Mouse (Mus musculus): Measurements from ENCODE around the gene Usp37.
A peak's percentile ranks its signal among the peaks of the same experiment; 100 is the strongest.
"Not testable (repeated sequence)": the region's sequence is repeated elsewhere in the genome, so short reads cannot be mapped to it uniquely, and the experiment has no call there.

Gene Usp37

DNA sequence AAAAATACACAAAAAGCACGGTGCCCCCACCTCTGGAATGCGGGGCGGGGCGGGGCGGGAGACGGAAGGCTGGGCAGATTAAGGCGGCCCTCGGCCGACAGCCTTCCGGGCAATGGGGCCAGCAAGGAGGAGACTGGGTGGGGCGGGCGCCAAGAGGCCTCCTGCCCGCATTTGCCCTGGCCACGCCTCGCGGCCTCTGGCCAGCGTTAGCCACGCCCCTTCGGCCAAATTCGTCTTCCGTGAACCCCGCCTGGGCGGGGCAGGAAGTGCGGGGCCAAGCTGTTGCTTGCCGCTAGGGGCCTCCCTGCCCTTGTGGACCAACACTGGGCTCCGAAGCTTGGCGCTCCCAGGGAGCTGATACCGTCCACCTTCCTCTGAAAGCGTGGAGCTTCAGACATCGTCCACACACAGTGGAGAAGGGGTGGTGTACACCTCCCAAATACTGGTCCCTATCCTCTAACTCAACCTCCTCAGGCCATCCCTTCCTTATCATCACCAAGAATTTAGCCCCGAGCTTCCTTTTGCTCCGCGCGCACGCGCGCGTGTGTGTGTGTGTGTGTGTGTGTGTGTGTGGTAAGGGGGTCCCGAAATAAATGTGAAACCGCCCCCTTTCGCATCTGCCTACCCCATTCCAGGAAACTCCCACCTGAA, 146.7 kb downstream of the Usp37 start:
- DNase-seq (ENCODE audit: low spot score in 2 of 2), result peak; percentile 99

- DNase-seq (ENCODE audit: low spot score in 2 of 2), result not testable (repeated sequence)
Observed at GRCm38 (mm10) chr1:74396456-74397222, 147.4 kb downstream of the Usp37 start.

- DNase-seq (ENCODE audit: low spot score in 2 of 2), result no peak
Observed at GRCm38 (mm10) chr1:74395290-74395689, 148.8 kb downstream of the Usp37 start.

DNA sequence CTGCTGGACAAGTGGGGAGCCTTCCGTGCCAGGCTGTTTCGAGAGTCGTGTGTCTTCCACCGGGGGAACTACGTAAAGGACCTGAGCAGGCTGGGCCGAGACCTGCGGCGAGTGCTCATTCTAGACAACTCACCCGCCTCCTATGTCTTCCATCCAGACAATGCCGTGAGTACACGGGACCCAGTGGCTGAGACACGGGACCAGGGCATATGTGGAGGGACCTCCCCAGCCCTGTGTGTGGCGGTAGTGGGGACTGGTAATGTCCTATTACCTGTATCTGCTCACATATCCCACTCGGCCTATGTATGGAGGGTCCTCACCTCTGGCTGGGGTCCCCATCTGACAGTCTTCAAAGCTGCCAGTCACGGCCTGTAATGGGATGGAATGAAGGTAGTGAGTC, 149.2 kb downstream of the Usp37 start:
- DNase-seq (ENCODE audit: low spot score in 2 of 2), result no peak

- DNase-seq (ENCODE audit: low spot score in 2 of 2), result no peak
Observed at GRCm38 (mm10) chr1:74394311-74394710, 149.8 kb downstream of the Usp37 start.

GRCm38 (mm10) chr1:74393697-74394096, 150.4 kb downstream of the Usp37 start:
- peak in 1 of 2 experiments; percentile 65 for DNase-seq (ENCODE audit: low spot score in 2 of 2)

GRCm38 (mm10) chr1:74393010-74393409, 151.1 kb downstream of the Usp37 start:
- DNase-seq (ENCODE audit: low spot score in 2 of 2), result no peak

DNA sequence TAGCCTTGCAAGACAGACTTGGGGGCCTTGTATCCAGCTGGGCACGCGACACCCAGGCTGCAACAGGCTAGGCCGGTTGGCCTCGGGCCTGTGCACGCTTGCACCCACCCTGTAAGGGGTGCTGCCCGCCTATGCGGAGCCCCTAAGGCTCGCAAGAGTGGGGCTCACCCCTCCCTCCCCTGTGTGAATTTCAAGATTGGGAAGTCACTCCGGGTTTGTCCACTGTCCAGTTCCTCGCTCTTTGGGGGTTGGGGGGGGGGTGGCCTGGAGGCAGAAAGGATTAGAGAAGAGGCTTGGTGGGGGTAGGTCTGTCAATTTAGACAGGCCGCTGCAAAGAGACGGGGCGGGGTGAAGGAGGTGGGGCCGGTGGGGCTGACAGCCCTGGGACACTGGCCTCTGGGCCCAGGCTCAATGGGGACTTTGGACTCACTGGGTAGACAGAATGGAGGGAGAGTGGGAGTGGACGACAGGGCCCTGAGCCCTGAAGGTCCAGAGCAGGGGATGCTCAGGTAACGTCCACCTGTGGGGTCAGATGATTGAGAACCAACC, 151.6 kb downstream of the Usp37 start:
- no peak for DNase-seq (ENCODE audit: low spot score in 2 of 2)

- DNase-seq (ENCODE audit: low spot score in 2 of 2), result peak; percentile 82 to 90
Observed at GRCm38 (mm10) chr1:74391844-74392441, 152.1 kb downstream of the Usp37 start.

- peak; percentile 94 to 96 for DNase-seq (ENCODE audit: low spot score in 2 of 2)
Observed at GRCm38 (mm10) chr1:74390924-74391748, 152.9 kb downstream of the Usp37 start, which contains the start of gene Ctdsp1. Gene Ctdsp1 (plus strand): TSS chr1:74391509.

- peak; percentile 79 to 90 for DNase-seq (ENCODE audit: low spot score in 2 of 2)
Observed at GRCm38 (mm10) chr1:74390287-74390906, 153.7 kb downstream of the Usp37 start.

DNA sequence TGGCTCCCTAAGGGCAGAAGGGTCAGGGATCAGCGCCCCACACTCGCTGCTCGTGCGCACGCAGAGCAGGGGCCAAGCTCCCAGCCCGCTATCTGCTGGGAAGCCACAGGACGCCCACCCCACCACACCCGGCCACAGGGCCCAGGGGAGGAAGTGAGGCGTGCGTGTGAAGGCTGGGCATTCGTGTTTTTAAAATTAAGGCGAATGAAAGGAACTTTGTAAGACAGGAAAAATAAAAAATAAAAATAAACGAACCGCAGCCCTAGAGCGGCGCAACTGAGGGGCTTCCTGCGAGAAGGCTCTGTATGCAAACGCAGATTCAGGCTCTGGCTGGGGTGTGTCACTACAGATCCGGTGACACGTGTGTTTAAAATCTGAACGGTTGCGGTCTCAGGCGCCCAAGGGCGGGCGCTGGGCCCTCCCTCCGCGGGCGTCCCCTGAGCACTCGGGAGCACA, 154.2 kb downstream of the Usp37 start:
- DNase-seq (ENCODE audit: low spot score in 2 of 2), result peak in 1 of 2 experiments; percentile 62

- no peak for DNase-seq (ENCODE audit: low spot score in 2 of 2)
Observed at GRCm38 (mm10) chr1:74388398-74388920, 155.6 kb downstream of the Usp37 start.

DNA sequence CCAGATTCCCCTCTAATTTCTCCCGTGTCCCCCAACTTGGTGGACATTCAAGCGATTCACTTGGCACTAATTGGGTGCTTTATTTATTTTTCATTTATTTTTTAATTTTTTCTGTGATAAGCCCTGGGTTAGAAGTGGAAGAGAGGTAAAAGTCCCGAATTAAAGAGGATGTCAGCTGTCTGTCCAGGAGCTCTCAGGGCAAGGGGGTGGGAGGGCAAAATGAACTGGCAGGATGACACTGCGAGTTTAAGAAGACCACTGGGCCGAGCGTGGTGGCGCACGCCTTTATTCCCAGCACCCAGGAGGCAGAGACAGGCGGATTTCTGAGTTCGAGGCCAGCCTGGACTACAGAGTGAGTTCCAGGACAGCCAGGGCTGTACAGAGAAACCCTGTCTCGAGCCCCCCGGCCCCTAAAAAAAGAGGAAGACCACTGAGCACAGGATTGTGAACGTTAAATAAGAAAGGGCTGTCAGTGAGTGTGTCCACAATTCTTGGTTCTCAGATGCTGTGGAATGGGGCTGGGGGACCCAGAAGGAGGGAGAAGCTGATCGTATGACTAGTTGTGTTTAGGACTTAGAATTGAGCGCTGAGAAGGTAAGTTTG, 156.6 kb downstream of the Usp37 start:
- DNase-seq (ENCODE audit: low spot score in 2 of 2), result no peak

GRCm38 (mm10) chr1:74386714-74387385, 157.2 kb downstream of the Usp37 start:
- DNase-seq (ENCODE audit: low spot score in 2 of 2), result peak; percentile 91 to 95

- no peak for DNase-seq (ENCODE audit: low spot score in 2 of 2)
Observed at GRCm38 (mm10) chr1:74386363-74386713, 157.7 kb downstream of the Usp37 start.

- no peak for DNase-seq (ENCODE audit: low spot score in 2 of 2)
Observed at GRCm38 (mm10) chr1:74385531-74385930, 158.6 kb downstream of the Usp37 start.

Data from spleen, postnatal 4 days (tissue).